ENCODE assay signal across 8 mouse cellular contexts in the genomic region with DNA sequence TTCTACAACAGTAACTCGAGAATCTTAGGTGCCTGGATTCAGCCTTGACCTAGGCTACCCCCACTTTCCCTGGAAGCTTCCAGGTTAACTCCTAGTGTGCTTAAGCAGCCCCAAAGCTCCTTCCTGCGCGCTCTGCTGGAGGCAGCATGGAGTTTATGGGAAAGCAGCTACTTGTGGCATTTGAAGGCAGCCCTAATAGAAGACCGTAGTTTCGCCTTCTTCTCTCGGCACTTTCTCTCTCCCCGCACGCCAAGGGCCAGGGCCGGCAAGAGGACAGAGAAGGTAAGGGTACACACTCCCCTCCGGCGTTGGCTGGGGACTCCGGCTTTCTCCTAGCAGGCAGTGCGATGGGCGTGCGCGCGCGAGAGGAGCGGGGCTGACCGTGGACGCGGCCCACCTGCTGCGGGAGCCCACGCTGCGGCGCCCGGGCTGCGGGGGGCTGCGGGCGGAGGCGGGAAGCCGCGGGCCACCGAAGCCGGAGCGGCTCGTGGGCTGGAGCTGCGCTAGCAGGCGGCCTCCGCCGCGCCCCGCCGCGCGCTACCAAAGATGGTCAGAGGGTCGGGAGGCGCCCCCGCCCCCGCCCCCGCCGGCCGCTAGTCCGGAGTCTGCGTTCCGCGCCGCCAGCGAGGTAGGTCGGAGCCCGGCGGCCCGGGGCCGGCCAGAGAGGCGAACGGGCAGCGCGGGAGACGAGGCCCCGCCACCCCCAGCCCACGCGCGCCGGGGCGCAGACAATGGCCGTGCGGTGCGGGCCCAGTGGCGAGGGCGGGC. TPM values are rescaled to one million over a fixed set of nuclear protein-coding genes. Genes with fewer than 3 reads are reported as not detected.
A peak's percentile ranks its signal among the peaks of the same experiment; 100 is the strongest.
DNase-seq lines count a peak whose midpoint lies in the region; TF ChIP-seq lines count a peak whose summit lies in the region.

No protein-coding gene starts in this region.

- peak overlapping the region; percentile 73 for H3K27ac ChIP-seq in MEL (ENCODE audit: control insufficient read depth, low read depth, low read length)
- H3K27ac ChIP-seq in forebrain, embryonic 10.5 days, result peak overlapping the region; percentile 98

- H3K9me3 ChIP-seq in MEL (replicated peaks; ENCODE audit: insufficient read depth, low read length), result no peaks in the 10 kb centered on the region
- no peaks in the 10 kb centered on the region for H3K9me3 ChIP-seq in forebrain, embryonic 10.5 days

- DNase-seq in MEL (ENCODE audit: low read depth, low spot score), result peak; percentile 69
- DNase-seq in c-Kit-positive CD71-negative TER-119-negative erythroid progenitor cells, embryonic 14.5 days (ENCODE audit: low read depth), result peak; percentile 20
- DNase-seq in forebrain, embryonic 10.5 days (ENCODE audit: extremely low spot score, low spot score), result peak; percentile 72
- DNase-seq in heart, postnatal 10 days, result peak; percentile 70 to 72
- DNase-seq in layer of hippocampus, postnatal 10 days (ENCODE audit: low spot score in 2 of 2), result peak; percentile 56 to 68
- peak; percentile 14 for DNase-seq in lung, postnatal 25 days (ENCODE audit: low spot score)
- DNase-seq in retina, postnatal 1 day, result peak; percentile 77
- DNase-seq in urinary bladder, postnatal 36 days (ENCODE audit: low spot score in 2 of 2), result peak; percentile 21 to 41

- H3K27me3 ChIP-seq in MEL (ENCODE audit: control insufficient read depth in 1 of 2, insufficient read depth in 2 of 2, low read length in 2 of 2), result no peaks in the 10 kb centered on the region
- H3K27me3 ChIP-seq in forebrain, embryonic 10.5 days (ENCODE audit: poor library complexity, severe bottlenecking), result no peaks in the 10 kb centered on the region

- H3K4me3 ChIP-seq in MEL (ENCODE audit: control insufficient read depth in 1 of 2, insufficient read depth in 1 of 2, low read depth in 2 of 2, low read length in 2 of 2), result peak overlapping the region; percentile 60 to 92
- peak overlapping the region; percentile 83 for H3K4me3 ChIP-seq in forebrain, embryonic 10.5 days

- peaks cover 14% of the 10 kb centered on the region for H3K79me2 ChIP-seq in MEL (ENCODE audit: control insufficient read depth, insufficient read depth, low read length, poor library complexity)

- peaks cover 23% of the 10 kb centered on the region in 2 experiments for H3K4me1 ChIP-seq in MEL (ENCODE audit: control insufficient read depth in 1 of 2, insufficient read depth in 2 of 2, low read length in 2 of 2)
- peaks cover 36% of the 10 kb centered on the region for H3K4me1 ChIP-seq in forebrain, embryonic 10.5 days

- TF ChIP-seq EP300 in MEL (IDR thresholded peaks at IDR 0.05; ENCODE audit: low read depth in 1 of 2, low read length in 2 of 2), result no peak

- 0 out of 4 replicates have a peak, but pooled peaks of 1 of the 2 experiments have one; percentile 46 for TF ChIP-seq POLR2A in MEL (IDR thresholded peaks at IDR 0.05; ENCODE audit: control insufficient read depth in 1 of 2, insufficient read depth in 1 of 2, low read depth in 1 of 2, low read length in 2 of 2, poor library complexity in 1 of 2)

- H3K36me3 ChIP-seq in MEL (ENCODE audit: control insufficient read depth in 1 of 2, insufficient read depth in 2 of 2, low read length in 2 of 2), result peaks cover 0 to 28% of the 10 kb centered on the region in 2 experiments; a peak in 3 of 4 replicates
- H3K36me3 ChIP-seq in forebrain, embryonic 10.5 days (replicated peaks), result peaks cover 24% of the 10 kb centered on the region

- intact Hi-C loops in heart, postnatal 10 days (cut with DNase I), result loop anchor here (2.0 kb wide), 1 partner anchor 38 kb away; a partner anchor contains a TSS

- under 1% methylated on average over 76 of the region's 80 CpGs for WGBS in forebrain, embryonic 10.5 days

- no peak for TF ChIP-seq RAD21 in MEL (IDR thresholded peaks at IDR 0.05; ENCODE audit: low read depth, low read length)

- no peak for TF ChIP-seq CTCF in MEL (IDR thresholded peaks at IDR 0.05 in 2 of 3, conservative IDR thresholded peaks at IDR 0.05 in 1 of 3; ENCODE audit: control insufficient read depth in 1 of 3, insufficient read depth in 1 of 3, low read depth in 2 of 3, low read length in 3 of 3, poor library complexity in 1 of 3, severe bottlenecking in 1 of 3)

- peak overlapping the region; percentile 76 for H3K9ac ChIP-seq in MEL (ENCODE audit: control insufficient read depth, low read depth, low read length, poor library complexity, severe bottlenecking)

TF ChIP-seq in MEL, 35 proteins besides CTCF, POLR2A, EP300 and RAD21:
- TF ChIP-seq MAFK (IDR thresholded peaks at IDR 0.05; ENCODE audit: borderline replicate concordance, low read depth, low read length) (no peak), ZC3H11A (IDR thresholded peaks at IDR 0.05; ENCODE audit: low read depth, low read length) (no peak), SIN3A (IDR thresholded peaks at IDR 0.05; ENCODE audit: low read length) (peak; percentile 7; the same call in 1 of the 2 replicates), POLR2AphosphoS5 (IDR thresholded peaks at IDR 0.05; ENCODE audit: borderline replicate concordance, low read depth, low read length) (no peak), NELFE (IDR thresholded peaks at IDR 0.05; ENCODE audit: low read depth, low read length) (no peak), MEF2A (IDR thresholded peaks at IDR 0.05; ENCODE audit: extremely low read depth, insufficient replicate concordance, low read depth, low read length, poor library complexity, severe bottlenecking) (no peak), NRF1 (IDR thresholded peaks at IDR 0.05; ENCODE audit: insufficient read depth, low read depth, low read length, poor library complexity, severe bottlenecking) (no peak; the same call in 1 of the 2 replicates), TBP (IDR thresholded peaks at IDR 0.05; ENCODE audit: low read depth, low read length) (no peak), HCFC1 (IDR thresholded peaks at IDR 0.05; ENCODE audit: low read depth, low read length) (no peak), CHD1 (IDR thresholded peaks at IDR 0.05; ENCODE audit: low read depth, low read length) (peak; percentile 25; the same call in 1 of the 2 replicates), GABPA (IDR thresholded peaks at IDR 0.05; ENCODE audit: low read depth, low read length) (no peak), RCOR1 (IDR thresholded peaks at IDR 0.05; ENCODE audit: low read depth, low read length) (no peak; the same call in 1 of the 2 replicates), ELF1 (IDR thresholded peaks at IDR 0.05; ENCODE audit: low read depth, low read length) (no peak), JUND (IDR thresholded peaks at IDR 0.05; ENCODE audit: low read depth, low read length) (no peak), ZNF384 (IDR thresholded peaks at IDR 0.05; ENCODE audit: low read depth, low read length) (no peak), GATA1 (IDR thresholded peaks at IDR 0.05; ENCODE audit: low read depth, low read length) (no peak)

RNA-seq across cellular contexts. Expression of a gene that starts 0.8 kb away (rescaled TPM):
- total RNA-seq in MEL (2012; rRNA removed), result 24.8 and 27.6 TPM in 2 replicates
- polyA plus RNA-seq in MEL (2012; ENCODE audit: insufficient read depth in 1 of 2, insufficient read length in 2 of 2, low read depth in 1 of 2, low replicate concordance in 2 of 2, missing spikeins in 1 of 2), result 100 to 1,000 TPM in 1 of 2 experiments, 10 to 100 TPM in 1; 31.4 to 238 TPM
- polyA plus RNA-seq in forebrain, embryonic 10.5 days (2016; fragmentation: Nextera tagmentation; extraction: Ambion mirVana), result 27.3 and 28.7 TPM in 2 replicates
- total RNA-seq in heart, postnatal 10 days (2021), result 10 to 100 TPM; 44.2 to 46.9 TPM
- total RNA-seq in layer of hippocampus, postnatal 10 days (2021), result 10 to 100 TPM; 82.6 to 92.2 TPM

RNA-seq across cellular contexts. Expression of a gene that starts 33.1 kb away (rescaled TPM):
- 11.8 and 13.2 TPM in 2 replicates for total RNA-seq in MEL (2012; rRNA removed)
- polyA plus RNA-seq in MEL (2012; ENCODE audit: insufficient read depth in 1 of 2, insufficient read length in 2 of 2, low read depth in 1 of 2, low replicate concordance in 2 of 2, missing spikeins in 1 of 2), result 10 to 100 TPM in 1 of 2 experiments, not detected in 1; 13.2 TPM
- 29.3 and 30.3 TPM in 2 replicates for polyA plus RNA-seq in forebrain, embryonic 10.5 days (2016; fragmentation: Nextera tagmentation; extraction: Ambion mirVana)
- total RNA-seq in heart, postnatal 10 days (2021), result 10 to 100 TPM; 16.4 to 16.9 TPM
- total RNA-seq in layer of hippocampus, postnatal 10 days (2021), result 10 to 100 TPM; 20.2 to 20.8 TPM

RNA-seq across cellular contexts. Expression of a gene that starts 33.2 kb away (rescaled TPM):
- total RNA-seq in MEL (2012; rRNA removed), result 0.85 and 1.1 TPM in 2 replicates
- polyA plus RNA-seq in MEL (2012; ENCODE audit: insufficient read depth in 1 of 2, insufficient read length in 2 of 2, low read depth in 1 of 2, low replicate concordance in 2 of 2, missing spikeins in 1 of 2), result 1 to 10 TPM in 1 of 2 experiments, not detected in 1; 1.9 TPM
- polyA plus RNA-seq in forebrain, embryonic 10.5 days (2016; fragmentation: Nextera tagmentation; extraction: Ambion mirVana), result 2.9 and 4.1 TPM in 2 replicates
- total RNA-seq in heart, postnatal 10 days (2021), result under 1 TPM; 0.55 to 0.67 TPM
- total RNA-seq in layer of hippocampus, postnatal 10 days (2021), result 1 to 10 TPM; 3.4 to 3.8 TPM

RNA-seq across cellular contexts. Expression of a gene that starts 38.8 kb away (rescaled TPM):
- total RNA-seq in MEL (2012; rRNA removed), result 219 and 221 TPM in 2 replicates
- 1,000 to 10,000 TPM in 1 of 2 experiments, 100 to 1,000 TPM in 1; 357 to 1,377 TPM for polyA plus RNA-seq in MEL (2012; ENCODE audit: insufficient read depth in 1 of 2, insufficient read length in 2 of 2, low read depth in 1 of 2, low replicate concordance in 2 of 2, missing spikeins in 1 of 2)
- 406 and 461 TPM in 2 replicates for polyA plus RNA-seq in forebrain, embryonic 10.5 days (2016; fragmentation: Nextera tagmentation; extraction: Ambion mirVana)
- 100 to 1,000 TPM in 1 of 2 experiments, 10 to 100 TPM in 1; 84.7 to 102 TPM for total RNA-seq in heart, postnatal 10 days (2021)
- total RNA-seq in layer of hippocampus, postnatal 10 days (2021), result 100 to 1,000 TPM; 135 to 170 TPM

Comparison
In these comparisons a context has a peak if more than half of its experiments do, and no peak if none do; other contexts are left out.
1. Peak in every context shown above with its lines: DNase-seq, H3K4me3 ChIP-seq and H3K27ac ChIP-seq.
2. DNase-seq: peak in every context shown above with its lines; median percentile 77 in retina, postnatal 1 day; 72 in forebrain, embryonic 10.5 days; 71 in heart, postnatal 10 days; 69 in MEL; 62 in layer of hippocampus, postnatal 10 days; 31 in urinary bladder, postnatal 36 days; 20 in c-Kit-positive CD71-negative TER-119-negative erythroid progenitor cells, embryonic 14.5 days; 14 in lung, postnatal 25 days.